Mouse (Mus musculus) stomach, postnatal 0 days (tissue): Measurements from ENCODE around the gene Dcun1d4. TPM values are rescaled to one million over a fixed set of nuclear protein-coding genes. Genes with fewer than 3 reads are reported as not detected.
A peak's percentile ranks its signal among the peaks of the same experiment; 100 is the strongest.

Experiments used
- ATAC-seq: fragments of 200-750 bp; cut with Nextera tagmentation; 2 replicates; pipeline ENCODE4 v1.8.0; 2017; ENCODE audit not compliant: low FRiP score, low TSS enrichment
- DNase-seq: peaks from one replicate; pipeline ENCODE4 v3.0.0-alpha.2; 2016; ENCODE audit warnings: low spot score
- H3K27ac ChIP-seq: fragments of 300-500 bp; sonication (generic); replicated peaks from 2 replicates; pipeline ENCODE4 v1.5.1; 2014; ENCODE audit warnings: mild to moderate bottlenecking, control low read depth
- H3K27me3 ChIP-seq: fragments of 300-500 bp; sonication (generic); 2 replicates; pipeline ENCODE4 v1.6.1; 2014; ENCODE audit warnings: low read length; ENCODE audit not compliant: control insufficient read depth, insufficient read depth
- H3K36me3 ChIP-seq: fragments of 300-500 bp; sonication (generic); 2 replicates; pipeline ENCODE4 v1.6.1; 2014; ENCODE audit warnings: low read length, mixed read lengths; ENCODE audit not compliant: control insufficient read depth, insufficient read depth
- H3K4me1 ChIP-seq: fragments of 300-500 bp; sonication (generic); replicated peaks from 2 replicates; pipeline ENCODE4 v1.6.1; 2014; ENCODE audit warnings: antibody characterized with exemption; ENCODE audit not compliant: control insufficient read depth, insufficient read depth
- H3K4me2 ChIP-seq: fragments of 300-500 bp; sonication (generic); replicated peaks from 2 replicates; pipeline ENCODE4 v1.6.1; 2014; ENCODE audit warnings: low read depth, mild to moderate bottlenecking, control low read depth, moderate library complexity
- H3K4me3 ChIP-seq: fragments of 300-500 bp; sonication (generic); 2 replicates; pipeline ENCODE4 v1.5.1; 2014; ENCODE audit warnings: low read depth, low read length, control low read depth
- H3K9ac ChIP-seq: fragments of 300-500 bp; sonication (generic); 2 replicates; pipeline ENCODE4 v1.6.1; 2014; ENCODE audit warnings: mild to moderate bottlenecking, low read length, control low read depth, mixed read lengths
- H3K9me3 ChIP-seq: fragments of 300-500 bp; sonication (generic); 2 replicates; pipeline ENCODE4 v1.6.1; 2016; ENCODE audit warnings: low read length; ENCODE audit not compliant: control insufficient read depth
- CTCF ChIP-seq: IDR thresholded peaks from 2 replicates; pipeline ENCODE4 v1.5.1; 2016; ENCODE audit warnings: antibody characterized with exemption, low read depth, mild to moderate bottlenecking, moderate library complexity
- EP300 ChIP-seq: optimal IDR thresholded peaks from 2 replicates; pipeline ENCODE3; 2016; ENCODE audit warnings: antibody characterized with exemption
- WGBS: fragments of 180-500 bp; shearing (Covaris S2); extraction: QIAGEN DNeasy Blood & Tissue Kit; methylation state at CpG from one replicate; pipeline ENCODE4 v1.1.7; 2014; 5-methylcytosine and 5-hydroxymethylcytosine counted together
- polyA plus RNA-seq: library from polyadenylated mRNA; unstranded; fragments of >200 nt; fragmentation: Nextera tagmentation; extraction: Ambion mirVana; gene quantifications from 2 replicates; pipeline ENCODE4 v1.2.1, GENCODE M21; 2015

Dcun1d4 gene
- polyA plus RNA-seq, 1 experiment from 2014 or later = 10.8 TPM

GRCm38 (mm10) chr5:73503015-73503757, 22.4 kb downstream of the Dcun1d4 start:
- no peak for DNase-seq
- Histone ChIP-seq H3K4me3 (no peak overlapping the region), H3K27me3 (no peaks in the 10 kb centered on the region), H3K9me3 (no peaks in the 10 kb centered on the region), H3K9ac (no peak overlapping the region), H3K27ac (no peak overlapping the region), H3K36me3 (no peaks in the 10 kb centered on the region), H3K4me1 (no peaks in the 10 kb centered on the region), H3K4me2 (no peak overlapping the region)
- WGBS = 63% methylated on average over 12 of the region's 12 CpGs
- TF ChIP-seq CTCF (peak; percentile 37), EP300 (no peak)
- ATAC-seq = no peak

- Histone ChIP-seq H3K4me2 (no peak overlapping the region), H3K4me3 (no peak overlapping the region), H3K27ac (no peak overlapping the region), H3K27me3 (no peaks in the 10 kb centered on the region), H3K4me1 (no peaks in the 10 kb centered on the region), H3K9me3 (no peaks in the 10 kb centered on the region), H3K36me3 (0 out of 2 replicates have a peak, but pooled peaks cover 2% of the 10 kb centered on the region), H3K9ac (no peak overlapping the region)
- WGBS = 79% methylated on average over 14 of the region's 14 CpGs
- no peak for TF ChIP-seq EP300
- TF ChIP-seq CTCF = no peak
- peak; percentile 14 for DNase-seq
- no peak for ATAC-seq
Observed at GRCm38 (mm10) chr5:73511074-73511473, 30.3 kb downstream of the Dcun1d4 start.

- Histone ChIP-seq H3K36me3 (0 out of 2 replicates have a peak, but pooled peaks cover 5% of the 10 kb centered on the region), H3K4me1 (no peaks in the 10 kb centered on the region), H3K27me3 (no peaks in the 10 kb centered on the region), H3K4me2 (no peak overlapping the region), H3K9ac (no peak overlapping the region), H3K4me3 (no peak overlapping the region), H3K9me3 (no peaks in the 10 kb centered on the region), H3K27ac (no peak overlapping the region)
- no peak for ATAC-seq
- no peak for TF ChIP-seq EP300
- no peak for TF ChIP-seq CTCF
- WGBS = 100% methylated on average over 1 of the region's 1 CpGs
- DNase-seq = peak; percentile 5
Observed at GRCm38 (mm10) chr5:73512241-73512640, 31.4 kb downstream of the Dcun1d4 start.

GRCm38 (mm10) chr5:73512661-73513060, 31.9 kb downstream of the Dcun1d4 start:
- no peak for ATAC-seq
- Histone ChIP-seq H3K9me3 (no peaks in the 10 kb centered on the region), H3K27me3 (no peaks in the 10 kb centered on the region), H3K4me3 (no peak overlapping the region), H3K4me2 (no peak overlapping the region), H3K27ac (no peak overlapping the region), H3K9ac (no peak overlapping the region), H3K36me3 (0 out of 2 replicates have a peak, but pooled peaks cover 5% of the 10 kb centered on the region), H3K4me1 (no peaks in the 10 kb centered on the region)
- WGBS = 86% methylated on average over 9 of the region's 9 CpGs
- TF ChIP-seq EP300 (no peak), CTCF (no peak)
- DNase-seq = peak; percentile 5

GRCm38 (mm10) chr5:73514202-73514601, 33.4 kb downstream of the Dcun1d4 start:
- Histone ChIP-seq H3K9me3 (no peaks in the 10 kb centered on the region), H3K27me3 (no peaks in the 10 kb centered on the region), H3K4me1 (no peaks in the 10 kb centered on the region), H3K27ac (no peak overlapping the region), H3K9ac (no peak overlapping the region), H3K36me3 (0 out of 2 replicates have a peak, but pooled peaks cover 5% of the 10 kb centered on the region), H3K4me3 (no peak overlapping the region), H3K4me2 (no peak overlapping the region)
- DNase-seq (no peak), ATAC-seq (no peak)
- 95% methylated on average over 2 of the region's 2 CpGs for WGBS
- TF ChIP-seq EP300 (no peak), CTCF (no peak)

- no peaks in the 10 kb centered on the region for H3K9me3 ChIP-seq
- no peaks in the 10 kb centered on the region for H3K4me1 ChIP-seq
- ATAC-seq (0 out of 2 replicates have a peak, but pooled peaks have one; percentile 45), DNase-seq (peak; percentile 12)
- 0 out of 2 replicates have a peak, but pooled peaks cover 3% of the 10 kb centered on the region for H3K36me3 ChIP-seq
- H3K4me3 ChIP-seq = no peak overlapping the region
- H3K9ac ChIP-seq = no peak overlapping the region
- no peak overlapping the region for H3K4me2 ChIP-seq
- TF ChIP-seq CTCF (no peak), EP300 (no peak)
- H3K27me3 ChIP-seq = no peaks in the 10 kb centered on the region
- no peak overlapping the region for H3K27ac ChIP-seq
- 89% methylated on average over 5 of the region's 5 CpGs for WGBS
Observed at GRCm38 (mm10) chr5:73517299-73517698, 36.5 kb downstream of the Dcun1d4 start.
